Mouse (Mus musculus): ENCODE measurements around the gene Mdfic.

Mdfic gene

GRCm38 (mm10) chr6:15739132-15739531, 18.7 kb downstream of the Mdfic start:
- DNase-seq (ENCODE audit: low read depth, low spot score) = no peak

GRCm38 (mm10) chr6:15742591-15743149, 22.2 kb downstream of the Mdfic start:
- no peak for DNase-seq (ENCODE audit: low read depth, low spot score)

DNA sequence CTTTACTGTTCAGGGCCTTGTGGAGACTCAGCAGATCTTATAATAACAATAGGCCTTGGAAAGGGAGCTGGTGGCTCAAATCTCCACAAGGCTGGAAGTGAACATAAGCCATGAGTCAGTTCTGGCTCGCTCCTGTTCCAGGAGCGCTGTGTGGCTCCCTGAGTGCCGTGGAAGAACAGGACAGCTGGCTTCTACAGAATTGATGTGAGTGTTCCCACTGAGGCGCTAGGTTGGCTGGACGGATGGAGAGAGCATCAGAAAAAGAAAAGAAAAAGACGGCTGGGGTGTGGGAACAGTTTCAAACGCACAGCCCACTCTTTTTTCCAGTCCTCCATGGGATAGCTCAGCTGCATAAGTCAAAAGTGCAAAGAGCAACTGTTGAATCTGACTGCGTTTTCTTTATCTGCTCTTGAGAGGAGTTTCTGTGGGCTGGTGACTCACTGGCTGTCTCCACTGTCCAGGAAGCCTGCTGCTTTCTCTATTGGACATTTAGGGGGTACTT, 22.9 kb downstream of the Mdfic start:
- no peak for DNase-seq (ENCODE audit: low read depth, low spot score)

DNA sequence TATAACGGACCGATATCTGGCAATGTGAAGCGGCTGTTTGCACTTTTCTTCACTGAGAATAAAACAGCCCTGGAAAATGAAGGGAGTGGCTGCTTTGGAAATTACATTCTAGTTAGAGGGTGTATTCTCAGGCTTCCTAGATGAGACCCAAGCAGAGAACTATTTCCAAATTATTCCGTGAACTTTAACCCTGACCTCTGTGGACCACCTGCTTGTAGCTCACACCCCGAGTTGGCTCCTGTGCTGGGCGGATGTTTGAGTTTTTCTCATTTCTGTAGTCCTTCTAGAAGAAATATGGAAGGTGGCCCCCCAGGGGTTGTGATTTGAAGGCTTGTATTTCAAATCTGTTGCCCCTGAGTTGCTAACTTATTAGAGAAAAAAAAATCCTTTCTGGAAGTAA, 23.3 kb downstream of the Mdfic start:
- DNase-seq (ENCODE audit: low read depth, low spot score) = no peak

DNA sequence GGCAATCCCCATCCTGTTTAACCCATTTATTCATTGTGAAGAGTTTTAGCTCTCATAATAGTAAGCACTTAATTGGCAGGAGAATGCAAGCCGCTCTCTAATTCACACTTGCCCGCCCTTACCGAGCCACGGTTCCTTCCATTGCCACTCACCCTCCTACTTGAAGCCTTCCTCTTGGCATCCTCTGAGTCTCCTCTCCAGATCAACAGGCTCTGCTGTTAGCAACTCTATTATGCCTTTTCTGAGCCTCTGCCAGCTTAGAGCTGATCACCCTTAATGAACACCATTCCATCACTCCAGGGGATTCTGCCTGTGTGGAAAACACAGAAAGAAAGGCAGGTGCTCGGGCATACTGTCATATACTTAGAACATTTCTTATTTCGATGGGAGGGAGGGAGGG, 24.9 kb downstream of the Mdfic start:
- no peak for DNase-seq (ENCODE audit: low read depth, low spot score)

DNA sequence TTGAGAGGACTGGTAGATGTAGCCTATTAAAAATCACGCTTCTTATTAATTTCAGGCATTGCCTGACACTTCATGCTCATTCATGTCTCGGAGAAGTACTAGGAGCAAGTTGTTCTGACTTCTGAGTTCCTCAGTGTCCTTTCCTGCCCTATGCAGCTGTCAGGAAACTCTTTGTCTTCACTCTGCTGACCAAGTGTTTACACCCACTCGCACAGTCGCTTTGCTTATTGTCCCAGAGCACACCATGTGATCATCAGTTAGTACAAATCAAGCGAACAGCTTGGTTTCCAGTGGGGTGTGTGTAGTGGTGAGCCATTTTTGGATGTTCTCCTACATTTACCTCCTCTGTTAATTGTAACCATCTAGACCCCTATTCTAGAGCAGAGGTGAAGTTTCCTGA, 25.4 kb downstream of the Mdfic start:
- no peak for DNase-seq (ENCODE audit: low read depth, low spot score)

DNA sequence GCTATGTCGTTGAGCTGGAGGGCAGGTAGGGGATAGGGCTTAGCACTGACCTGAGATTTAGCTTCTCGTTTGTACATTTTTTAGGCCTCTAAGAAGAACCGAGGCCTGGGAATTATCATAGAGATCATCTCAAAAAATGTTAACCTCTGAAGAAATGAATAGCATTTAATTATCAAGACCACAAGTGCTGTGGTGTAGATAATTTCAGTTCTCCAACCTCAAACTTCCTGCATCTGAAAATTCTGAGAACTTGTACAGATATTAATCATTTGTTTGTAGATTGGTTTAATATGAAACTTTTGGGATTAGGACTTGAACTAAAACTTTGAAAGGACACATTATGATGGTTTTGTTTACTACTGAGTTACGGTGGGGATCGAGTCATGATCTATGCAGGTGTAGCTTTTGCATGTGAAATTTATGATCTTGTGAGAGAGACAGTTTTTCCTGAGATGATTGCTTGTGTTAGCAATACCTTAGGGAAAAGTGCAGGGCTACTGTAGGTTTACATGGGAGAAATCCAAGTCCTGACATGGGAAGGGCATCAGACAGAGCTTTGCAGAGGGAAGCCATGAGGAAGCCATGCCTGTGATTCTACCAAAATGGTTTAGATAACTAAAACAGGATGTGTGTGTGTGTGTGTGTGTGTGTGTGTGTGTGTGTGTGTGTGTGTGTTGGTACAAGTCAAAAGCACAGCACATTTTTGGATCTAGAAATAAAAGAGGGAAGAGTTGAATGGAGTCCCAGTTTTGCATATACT, 27.1 kb downstream of the Mdfic start:
- no peak for DNase-seq (ENCODE audit: low read depth, low spot score)

DNA sequence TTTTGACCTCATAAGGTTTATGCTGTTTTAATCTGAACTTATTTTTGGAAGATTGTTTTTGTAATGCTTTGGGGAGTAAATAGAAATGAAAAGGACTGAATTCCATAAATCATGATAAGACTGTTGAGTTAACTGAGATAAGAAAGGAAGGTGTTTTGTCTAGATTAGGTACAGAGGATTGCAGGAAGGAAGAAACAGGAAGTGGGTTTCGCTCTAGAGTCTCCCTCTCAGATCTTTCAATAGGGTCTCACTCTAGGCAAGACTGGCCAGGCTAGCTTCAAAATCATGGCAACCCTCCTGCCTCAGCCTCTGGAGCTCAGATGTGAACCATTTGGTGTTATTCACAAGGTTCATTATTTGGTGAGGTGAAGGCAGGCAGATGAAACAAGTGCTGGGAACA, 27.8 kb downstream of the Mdfic start:
- no peak for DNase-seq (ENCODE audit: low read depth, low spot score)

GRCm38 (mm10) chr6:15748943-15749342, 28.5 kb downstream of the Mdfic start:
- DNase-seq (ENCODE audit: low read depth, low spot score) = no peak

DNA sequence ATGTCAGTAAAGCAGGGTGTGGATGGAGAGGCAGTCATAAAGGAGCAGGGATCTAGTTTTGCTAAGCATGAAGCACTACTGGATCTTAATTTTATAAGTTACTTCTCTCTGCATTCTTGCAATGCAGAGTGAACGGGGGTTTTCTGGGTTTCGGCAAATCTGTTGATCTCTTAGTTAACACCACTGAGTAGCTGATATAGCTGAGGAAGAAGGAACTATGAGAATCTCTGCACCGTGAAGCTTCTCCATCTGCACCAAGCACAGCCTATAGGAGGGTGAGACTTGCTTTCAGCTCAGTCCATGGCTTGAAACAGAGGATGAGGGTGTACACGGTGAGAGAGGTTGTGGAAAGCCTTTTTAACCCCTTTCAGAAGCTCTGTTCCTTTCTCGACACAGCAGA, 29.6 kb downstream of the Mdfic start:
- no peak for DNase-seq (ENCODE audit: low read depth, low spot score)

DNA sequence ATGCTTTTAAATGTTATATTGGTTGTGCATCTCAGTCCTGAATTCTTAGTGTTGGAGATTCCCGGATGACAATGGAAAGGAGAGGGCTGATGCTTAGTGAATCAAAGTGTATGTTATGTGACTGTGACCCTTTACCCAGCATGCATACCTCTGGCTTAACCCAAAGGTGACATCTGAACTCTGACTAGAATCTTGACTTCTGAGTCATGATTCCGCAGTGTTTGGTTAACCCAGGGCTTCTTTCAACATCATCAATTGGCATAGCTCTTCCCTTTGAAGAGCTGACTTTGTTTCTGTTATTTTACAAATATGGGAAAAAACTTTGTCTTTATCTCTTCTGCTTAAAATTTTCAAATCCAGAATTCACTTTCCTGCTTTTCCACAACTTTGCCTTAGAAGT, 30.9 kb downstream of the Mdfic start:
- DNase-seq (ENCODE audit: low read depth, low spot score) = no peak

DNA sequence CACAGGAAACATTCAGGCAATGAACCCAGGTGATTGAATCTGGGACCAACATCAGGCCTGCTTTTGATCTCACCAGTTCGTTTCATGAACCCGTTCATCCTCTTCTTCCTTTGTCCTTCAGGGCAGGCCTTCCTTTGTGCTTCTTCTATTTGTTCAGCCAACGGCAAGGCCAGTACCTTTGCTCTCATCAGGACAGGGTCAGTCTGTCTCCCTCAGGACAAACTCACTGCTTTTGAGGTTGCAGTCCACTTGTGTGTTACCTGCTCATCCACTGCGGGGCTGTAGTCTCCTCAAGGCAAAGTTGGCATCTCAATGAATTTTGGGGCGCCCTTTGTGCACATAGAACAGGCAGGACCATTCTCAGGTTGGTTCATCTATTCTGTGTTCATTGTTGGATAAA, 31.7 kb downstream of the Mdfic start:
- no peak for DNase-seq (ENCODE audit: low read depth, low spot score)

DNA sequence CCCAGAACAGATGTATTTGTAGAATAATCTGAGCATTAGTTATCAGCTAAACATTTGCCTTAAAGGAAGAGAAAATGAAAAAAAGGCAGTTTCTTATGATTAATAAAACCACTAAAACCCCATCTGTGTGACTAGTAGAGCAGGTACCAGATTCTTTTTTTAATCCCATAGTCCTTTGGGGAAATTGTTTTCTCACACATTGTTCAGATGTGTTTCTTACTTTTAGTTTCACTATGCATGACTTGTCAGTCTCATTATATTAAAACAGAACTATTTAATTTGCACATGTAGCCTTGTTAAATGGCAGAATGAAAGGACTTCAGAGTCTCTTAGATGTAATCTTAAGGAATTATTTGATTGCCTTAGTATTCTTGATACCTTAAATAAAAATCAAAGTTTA, 32.7 kb downstream of the Mdfic start:
- no peak for DNase-seq (ENCODE audit: low read depth, low spot score)

DNA sequence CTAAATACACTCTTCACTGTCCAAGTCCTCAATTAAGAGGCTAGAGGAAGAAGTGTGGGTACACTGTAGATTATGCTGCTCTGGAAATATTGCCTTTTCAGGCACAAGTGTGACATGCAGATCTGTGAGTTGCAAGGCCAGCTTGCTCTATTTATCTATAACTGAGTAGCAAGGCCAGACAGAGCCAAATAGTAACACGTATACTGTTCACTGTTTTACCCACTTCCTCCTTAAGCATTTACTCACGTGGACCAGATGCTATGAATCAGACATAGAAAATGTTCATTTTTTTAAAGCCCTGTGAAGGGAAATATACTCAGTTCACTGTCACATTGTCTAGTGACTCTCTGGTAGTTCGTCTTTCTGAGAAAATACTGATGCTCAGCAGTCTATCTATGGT, 37.9 kb downstream of the Mdfic start:
- no peak for DNase-seq (ENCODE audit: low read depth, low spot score)

- no peak for DNase-seq (ENCODE audit: low read depth, low spot score)
Measured at GRCm38 (mm10) chr6:15760750-15761149, 40.3 kb downstream of the Mdfic start.

- DNase-seq (ENCODE audit: low read depth, low spot score) = no peak
Measured at GRCm38 (mm10) chr6:15764039-15764438, 43.6 kb downstream of the Mdfic start.

DNA sequence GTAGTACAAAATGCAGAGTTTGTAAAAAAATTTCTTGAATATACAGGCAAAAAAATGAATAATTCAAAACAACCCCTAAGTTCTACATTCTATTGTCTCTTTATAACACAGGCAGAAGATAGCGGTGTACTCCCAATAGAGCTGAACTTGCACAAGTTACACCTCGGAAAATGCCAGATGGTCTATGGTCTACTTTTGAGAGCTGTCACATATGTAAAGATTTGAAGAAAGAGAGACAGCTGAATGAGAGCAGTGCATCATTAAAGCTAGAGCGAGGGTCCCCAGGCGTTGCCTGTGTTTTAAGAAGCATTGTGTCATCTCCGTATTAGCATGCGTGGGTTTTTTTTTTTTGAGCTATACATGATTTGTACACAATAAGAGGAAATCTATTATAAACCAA, 47.0 kb downstream of the Mdfic start:
- no peak for DNase-seq (ENCODE audit: low read depth, low spot score)

- no peak for DNase-seq (ENCODE audit: low read depth, low spot score)
Measured at GRCm38 (mm10) chr6:15770128-15770527, 49.7 kb downstream of the Mdfic start.

- DNase-seq (ENCODE audit: low read depth, low spot score) = no peak
Measured at GRCm38 (mm10) chr6:15777070-15777469, 56.6 kb downstream of the Mdfic start.

- DNase-seq (ENCODE audit: low read depth, low spot score) = no peak
Measured at GRCm38 (mm10) chr6:15780127-15780526, 59.7 kb downstream of the Mdfic start.

- DNase-seq (ENCODE audit: low read depth, low spot score) = peak; percentile 62
Measured at GRCm38 (mm10) chr6:15780688-15781087, 60.2 kb downstream of the Mdfic start.

DNA sequence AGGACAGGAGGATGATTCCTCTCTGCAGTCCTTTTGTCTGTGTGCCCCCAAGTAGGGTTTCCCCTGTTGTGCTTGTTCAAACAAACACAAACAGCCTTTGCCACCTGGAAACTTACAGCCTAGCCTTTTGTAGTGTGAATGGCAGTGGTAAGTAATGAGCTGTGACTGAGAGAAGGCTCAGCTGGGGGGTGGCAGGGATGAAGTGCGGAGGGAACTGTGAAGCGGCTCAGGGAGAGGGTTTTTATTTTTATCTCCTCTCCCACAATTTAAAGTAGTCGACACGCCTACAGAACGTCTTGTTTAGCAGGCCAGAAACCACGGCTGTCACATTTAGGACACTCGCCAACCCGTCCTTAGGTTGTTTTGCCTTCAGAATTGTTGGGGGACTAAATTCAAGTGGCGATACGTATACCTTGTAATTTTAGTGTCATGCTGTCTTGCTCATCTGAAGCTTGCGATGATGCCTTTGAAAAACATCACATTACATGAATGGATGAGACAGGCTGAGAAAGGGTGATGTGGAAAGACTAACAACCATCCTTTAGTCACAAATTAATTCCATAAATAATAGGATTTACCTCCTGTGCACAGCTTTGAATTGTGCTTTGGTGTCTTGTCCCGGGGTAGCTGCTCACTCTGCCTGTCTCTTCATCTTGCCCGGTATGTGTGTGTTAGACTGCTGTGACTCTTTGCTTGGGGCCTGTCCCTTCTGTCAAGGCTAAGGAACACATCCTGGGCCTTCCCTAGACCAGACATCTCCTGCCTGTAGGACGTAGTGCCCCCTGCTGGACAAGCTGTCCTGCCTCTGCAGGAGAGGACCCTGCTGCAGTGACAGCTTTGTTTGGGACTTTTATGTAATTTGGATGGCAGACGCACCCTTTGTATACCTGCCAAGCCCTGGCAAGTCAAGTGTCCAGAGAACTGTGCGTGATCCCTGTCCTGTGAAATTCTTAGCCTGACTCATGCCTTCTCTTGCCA, 69.4 kb downstream of the Mdfic start:
- peak; percentile 72 for DNase-seq (ENCODE audit: low read depth, low spot score)
